Mouse (Mus musculus): Measurements from ENCODE around the gene Flcn.

GRCm38 (mm10) chr11:59803516-59803915 is 6.3 kb downstream of the Flcn start:
- TF ChIP-seq CTCF (IDR thresholded peaks at IDR 0.05; ENCODE audit: extremely low read depth, insufficient read depth, insufficient read length, insufficient replicate concordance) (no peak), POLR2A (IDR thresholded peaks at IDR 0.05; ENCODE audit: low read depth, low read length) (no peak)
